Mouse (Mus musculus) v-Abl transformed pro-B cells (cell line): Measurements from ENCODE around the gene Cnnm3.

Experiments used
- in situ Hi-C, 2 experiments: fragments of 400-800 bp; cut with MboI; formaldehyde crosslinking; loops; one replicate each; pipeline ENCODE4 v1.15.1; 2025; ENCODE audit not compliant: unreplicated experiment in 2 of 2

Cnnm3 gene

DNA sequence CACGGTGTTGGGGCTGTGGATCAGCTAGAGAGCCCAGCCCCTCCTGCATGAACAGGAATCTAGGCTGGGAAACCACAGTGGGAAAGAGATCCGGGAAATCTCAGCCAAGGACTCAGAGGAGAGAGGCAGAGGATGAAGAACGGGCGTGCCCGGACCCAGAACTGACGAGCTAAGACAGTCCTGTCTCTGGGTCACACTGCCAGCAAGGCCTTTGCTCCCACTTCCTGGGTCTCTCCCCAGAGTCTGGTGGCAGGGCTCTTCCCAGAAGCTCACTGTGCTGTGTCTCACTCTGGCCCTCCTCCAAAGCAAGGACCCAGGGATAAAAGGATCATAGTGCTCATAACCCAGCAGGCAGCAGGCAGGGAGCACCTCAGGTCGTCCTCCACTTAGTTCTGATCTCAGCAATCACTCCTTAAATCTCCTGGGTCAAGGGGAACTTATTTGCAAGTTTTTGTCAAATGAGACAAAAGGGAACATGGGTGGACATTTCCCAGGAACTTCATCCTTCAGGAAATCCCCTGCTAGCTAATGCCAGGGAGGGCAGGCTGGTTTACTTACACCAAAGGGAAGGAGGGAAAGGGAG lies 58.1 kb downstream of the Cnnm3 start:
- in situ Hi-C loops = no loop called here

DNA sequence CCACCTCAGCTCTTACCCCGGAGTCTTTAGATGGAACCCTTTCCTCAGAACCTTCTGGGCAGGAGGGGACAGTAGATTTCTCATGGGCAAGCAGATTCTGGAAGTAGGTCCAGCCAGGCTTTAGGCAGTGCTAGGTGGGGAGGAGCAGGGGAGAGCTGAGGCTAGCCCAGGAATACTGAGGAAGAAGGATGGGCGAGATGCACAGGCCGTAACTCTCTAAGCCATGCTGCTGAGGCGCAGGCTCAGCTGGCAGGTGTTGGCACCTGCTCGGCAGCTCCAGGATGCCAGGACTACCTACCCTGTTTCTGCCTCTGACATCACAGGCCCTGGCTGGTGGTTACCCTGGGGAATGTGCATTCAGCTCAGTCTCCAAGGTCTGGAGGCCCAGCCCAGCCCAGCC lies 58.7 kb downstream of the Cnnm3 start:
- in situ Hi-C loops = no loop called here

DNA sequence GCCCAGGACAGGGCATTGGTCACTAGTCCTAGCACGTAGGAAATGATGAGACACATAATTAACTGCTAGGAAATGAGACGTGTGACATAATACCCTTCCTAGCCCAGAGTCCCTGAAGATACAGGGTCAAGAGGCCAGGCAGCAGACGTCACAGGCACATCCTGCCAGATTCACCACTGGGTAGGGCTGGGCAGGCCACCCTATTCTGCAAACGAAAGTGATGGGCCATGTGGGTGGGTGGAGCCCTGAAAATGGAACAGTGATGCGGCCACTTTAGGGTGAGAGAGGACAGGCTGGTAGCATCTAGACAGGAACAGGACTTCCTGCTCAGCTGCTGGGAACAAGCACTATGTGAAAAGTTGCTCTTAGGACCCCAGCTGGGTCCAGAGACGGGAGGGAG lies 60.0 kb downstream of the Cnnm3 start:
- in situ Hi-C loops = no loop called here

DNA sequence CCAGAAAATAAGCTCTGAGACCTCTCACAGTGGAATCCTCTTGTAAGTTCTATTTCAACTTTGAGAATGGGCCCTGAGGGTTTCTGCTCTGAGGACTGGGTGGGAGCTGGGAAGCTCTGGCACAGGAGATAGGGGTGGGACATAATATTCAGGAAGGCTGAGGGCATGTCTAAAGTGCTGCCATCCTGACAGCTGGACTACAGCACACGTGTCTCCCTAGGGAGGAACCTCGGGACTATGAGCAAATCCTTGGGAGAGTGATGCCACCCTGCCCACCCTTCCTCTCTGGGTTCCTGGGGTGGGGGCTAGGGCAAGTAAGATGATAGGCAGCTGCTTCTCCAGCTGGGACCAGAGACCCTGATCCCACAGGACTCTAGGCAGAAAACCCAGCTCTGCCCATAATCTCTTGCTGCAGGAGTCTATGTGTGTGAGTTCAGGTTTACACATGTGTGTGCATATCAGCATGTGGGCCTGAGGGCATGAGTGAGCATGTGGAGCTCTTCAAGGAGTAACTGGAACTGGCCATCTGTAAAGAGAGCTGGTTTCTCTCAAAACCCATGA lies 60.6 kb downstream of the Cnnm3 start:
- in situ Hi-C loops = no loop called here

DNA sequence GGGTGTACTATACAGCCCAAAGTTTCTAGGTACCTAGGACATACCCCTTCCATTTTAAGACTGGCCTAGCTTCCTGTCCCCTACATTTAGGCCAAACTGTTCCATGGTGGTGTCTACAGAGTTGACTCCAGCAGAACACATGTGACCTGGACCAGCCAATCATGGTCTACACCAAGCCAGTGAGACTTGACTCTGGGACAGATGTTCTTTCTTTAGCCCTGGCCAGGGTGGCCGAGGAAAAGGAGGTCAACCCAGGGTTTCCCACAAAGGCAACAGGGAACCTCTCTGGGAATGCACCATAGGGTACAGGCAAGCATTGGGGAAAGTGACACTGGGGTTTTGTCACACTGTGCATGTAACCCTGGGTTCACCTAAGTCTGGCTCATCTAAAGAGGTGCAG lies 61.0 kb downstream of the Cnnm3 start:
- in situ Hi-C loops = no loop called here

DNA sequence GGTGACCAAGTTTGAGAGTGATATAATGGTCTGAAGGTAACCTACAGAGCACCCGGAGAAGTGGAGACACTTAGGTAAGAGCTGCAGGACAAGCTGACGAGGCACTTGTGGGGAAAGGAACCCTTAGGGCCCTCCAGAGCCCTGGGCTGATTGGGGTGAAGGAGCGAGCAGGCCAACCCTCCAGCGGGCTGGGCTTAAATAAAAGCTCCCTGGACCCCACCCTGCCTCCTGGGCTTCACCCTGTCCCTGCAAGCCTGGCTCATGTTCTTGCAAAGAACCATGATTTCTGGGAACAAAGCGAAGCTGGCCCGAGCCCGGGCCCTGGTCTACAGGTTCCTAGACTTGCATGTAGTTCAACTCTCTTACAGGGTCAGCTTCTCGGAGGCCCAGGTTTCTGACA lies 61.9 kb downstream of the Cnnm3 start:
- in situ Hi-C loops = no loop called here

DNA sequence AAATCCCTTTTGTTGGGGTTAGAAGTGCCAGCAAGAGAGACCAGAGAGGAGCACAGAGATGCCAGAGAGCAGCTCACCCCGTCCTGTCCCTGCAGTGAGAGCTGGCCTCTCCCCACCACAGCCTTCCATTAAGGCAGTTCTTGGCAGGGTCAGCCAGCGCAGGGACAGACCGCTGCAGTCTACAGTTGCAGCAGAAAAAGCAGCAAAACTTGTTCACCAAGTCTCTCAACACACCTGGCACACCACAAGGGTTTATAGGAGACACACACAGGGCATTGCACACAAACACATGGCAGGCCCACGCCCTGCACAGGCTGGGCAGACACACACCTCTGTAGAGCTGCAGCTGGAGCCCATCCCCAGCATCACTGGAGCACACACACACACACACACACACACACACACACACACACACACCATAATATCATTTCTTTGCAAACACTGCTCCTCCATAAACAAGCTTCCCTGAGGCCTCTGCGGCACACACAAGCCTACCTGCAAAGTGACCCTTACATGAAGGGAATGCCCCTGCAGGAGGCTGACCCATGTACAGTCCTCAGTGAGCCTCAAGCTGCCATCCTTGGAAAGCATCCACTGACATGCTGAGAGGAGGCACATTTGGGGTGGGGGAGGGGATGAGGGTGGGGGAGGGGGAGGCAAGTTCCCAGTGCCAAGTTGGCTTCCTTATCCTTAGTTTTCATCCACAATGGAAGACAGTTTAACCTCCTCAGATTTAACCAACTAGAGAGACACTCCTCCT lies 62.7 kb downstream of the Cnnm3 start:
- in situ Hi-C loops = no loop called here

DNA sequence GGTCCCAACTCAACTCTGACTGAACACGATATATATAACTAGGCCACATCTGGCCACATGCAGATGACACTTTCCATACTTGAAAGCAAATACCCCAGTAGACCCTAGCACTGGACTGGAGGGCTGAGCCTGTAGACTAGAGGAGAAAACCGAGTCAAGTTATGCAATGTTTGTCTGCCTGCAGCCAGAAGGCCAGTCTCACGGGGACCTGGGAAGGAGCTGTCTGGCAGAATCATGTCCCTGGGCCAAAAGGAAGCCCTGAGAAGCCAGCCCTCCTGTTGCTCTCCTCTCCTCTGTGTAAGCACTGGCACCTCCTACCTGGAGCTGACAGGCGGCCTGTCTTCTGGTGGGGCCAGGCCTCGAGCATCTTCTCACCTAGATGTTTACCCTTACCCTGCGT lies 63.7 kb downstream of the Cnnm3 start:
- in situ Hi-C loops = no loop called here

DNA sequence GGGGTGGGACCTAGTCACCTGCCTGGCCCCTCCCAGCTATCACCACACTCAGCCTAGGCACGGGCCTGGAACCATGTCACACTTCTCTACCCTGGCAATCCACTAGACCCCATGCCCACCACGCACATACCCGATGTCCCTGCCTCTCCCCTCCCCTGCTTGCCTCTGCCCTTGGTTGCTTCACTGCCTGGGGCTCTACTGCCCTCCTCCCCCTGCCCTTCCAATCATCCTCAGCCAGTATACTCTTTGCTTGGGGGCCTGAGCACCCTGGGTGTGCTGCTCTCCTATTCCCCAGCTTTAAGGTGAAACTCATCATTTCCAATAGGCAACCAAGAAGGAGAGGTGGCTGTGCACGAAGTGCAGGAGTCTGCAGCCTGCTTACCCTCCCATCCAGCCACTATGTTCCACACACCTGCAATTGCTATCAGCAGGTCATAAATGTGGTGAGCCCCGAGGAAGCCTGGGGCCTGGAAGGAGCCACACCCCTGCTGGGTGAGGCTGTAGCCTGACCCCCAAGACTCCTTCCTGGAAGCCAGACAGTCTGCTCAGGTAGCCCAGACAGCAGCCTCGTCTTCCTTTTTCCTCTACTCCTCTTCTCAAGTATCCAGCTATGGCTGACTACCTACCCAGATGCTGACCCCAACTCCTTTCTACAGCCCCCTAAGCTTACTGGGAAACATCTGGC lies 65.5 kb downstream of the Cnnm3 start:
- in situ Hi-C loops = no loop called here
